ENCODE assay signal across 8 mouse cellular contexts in the genomic region with DNA sequence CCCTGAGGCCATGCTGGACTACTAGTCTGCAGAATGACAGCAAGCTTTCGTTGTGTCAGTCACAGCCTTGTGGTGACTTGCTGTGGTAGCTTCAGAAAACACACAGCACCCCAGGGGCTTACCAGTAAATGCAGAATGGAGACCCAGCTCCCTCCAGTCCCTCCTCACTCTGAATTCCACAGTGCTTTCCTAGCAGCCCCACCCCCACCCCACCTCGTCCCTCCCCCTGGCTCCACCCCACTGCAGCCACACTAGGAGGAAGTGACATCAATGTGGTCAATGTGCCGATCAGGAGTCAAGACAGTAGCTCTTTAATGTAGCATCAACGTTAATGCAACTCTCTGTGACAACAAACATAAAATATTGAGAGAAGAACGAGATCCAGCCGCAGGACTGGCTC. TPM values are rescaled to one million over a fixed set of nuclear protein-coding genes. Genes with fewer than 3 reads are reported as not detected.
DNase-seq lines count a peak whose midpoint lies in the region; ATAC-seq and TF ChIP-seq lines count a peak whose summit lies in the region.

No protein-coding gene starts in this region.

- H3K4me2 ChIP-seq in lung, embryonic 15.5 days = peak overlapping the region; percentile 38
- H3K4me2 ChIP-seq in liver, embryonic 11.5 days = peak overlapping the region; percentile 58
- no peak overlapping the region for H3K4me2 ChIP-seq in midbrain, embryonic 16.5 days (ENCODE audit: low read length)
- H3K4me2 ChIP-seq in hindbrain, embryonic 13.5 days = no peak overlapping the region

- no peak for DNase-seq in lung, adult 2 months
- DNase-seq in embryonic facial prominence, embryonic 10.5 days (ENCODE audit: low spot score) = no peak
- no peak for DNase-seq in liver, embryonic 11.5 days (ENCODE audit: low spot score)
- peak; percentile 39 for DNase-seq in splenic B cell, adult 2 months (ENCODE audit: low read depth, low spot score)
- DNase-seq in urinary bladder, postnatal 4 days (ENCODE audit: low spot score in 2 of 2) = no peak

- ATAC-seq in lung, embryonic 15.5 days (ENCODE audit: borderline replicate concordance, extremely low read depth, low FRiP score, low TSS enrichment) = 0 out of 2 replicates have a peak, but pooled peaks have one; percentile 29
- ATAC-seq in liver, embryonic 11.5 days (replicated peaks; ENCODE audit: low FRiP score) = peak; percentile 64
- ATAC-seq in midbrain, embryonic 16.5 days = no peak
- no peak for ATAC-seq in hindbrain, embryonic 13.5 days (ENCODE audit: low FRiP score)

- no peaks in the 10 kb centered on the region for H3K36me3 ChIP-seq in lung, embryonic 15.5 days
- H3K36me3 ChIP-seq in embryonic facial prominence, embryonic 10.5 days (replicated peaks) = no peaks in the 10 kb centered on the region
- H3K36me3 ChIP-seq in liver, embryonic 11.5 days (ENCODE audit: control insufficient read depth, insufficient read depth, low read length) = no peaks in the 10 kb centered on the region
- no peaks in the 10 kb centered on the region for H3K36me3 ChIP-seq in splenic B cell, adult 2 months (ENCODE audit: control insufficient read depth, insufficient read depth, low read length, poor library complexity, severe bottlenecking)
- H3K36me3 ChIP-seq in midbrain, embryonic 16.5 days (ENCODE audit: control insufficient read depth, insufficient read depth, low read length) = no peaks in the 10 kb centered on the region
- no peaks in the 10 kb centered on the region for H3K36me3 ChIP-seq in hindbrain, embryonic 13.5 days

- H3K9me3 ChIP-seq in lung, embryonic 15.5 days = no peaks in the 10 kb centered on the region
- H3K9me3 ChIP-seq in embryonic facial prominence, embryonic 10.5 days = no peaks in the 10 kb centered on the region
- H3K9me3 ChIP-seq in liver, embryonic 11.5 days (ENCODE audit: control insufficient read depth, low read length) = no peaks in the 10 kb centered on the region
- H3K9me3 ChIP-seq in midbrain, embryonic 16.5 days (replicated peaks; ENCODE audit: control insufficient read depth, low read length, poor library complexity, severe bottlenecking) = no peaks in the 10 kb centered on the region
- no peaks in the 10 kb centered on the region for H3K9me3 ChIP-seq in hindbrain, embryonic 13.5 days

- no peak for TF ChIP-seq POLR2A in lung, adult 2 months (IDR thresholded peaks at IDR 0.05; ENCODE audit: borderline replicate concordance, extremely low read depth, low read depth, low read length)

- TF ChIP-seq CTCF in lung, adult 2 months (IDR thresholded peaks at IDR 0.05; ENCODE audit: insufficient read depth, low read length) = no peak

- H3K27me3 ChIP-seq in lung, embryonic 15.5 days = no peaks in the 10 kb centered on the region
- H3K27me3 ChIP-seq in embryonic facial prominence, embryonic 10.5 days (replicated peaks; ENCODE audit: low read depth, poor library complexity, severe bottlenecking) = 0 out of 2 replicates have a peak, but pooled peaks cover 5% of the 10 kb centered on the region
- H3K27me3 ChIP-seq in liver, embryonic 11.5 days (replicated peaks; ENCODE audit: control insufficient read depth, insufficient read depth, low read length) = no peaks in the 10 kb centered on the region
- no peaks in the 10 kb centered on the region for H3K27me3 ChIP-seq in splenic B cell, adult 2 months (ENCODE audit: control insufficient read depth, insufficient read depth, low read length, poor library complexity, severe bottlenecking)
- H3K27me3 ChIP-seq in midbrain, embryonic 16.5 days (ENCODE audit: control insufficient read depth, insufficient read depth, low read depth, low read length) = peaks cover 7% of the 10 kb centered on the region; the same call in 1 of the 2 replicates
- H3K27me3 ChIP-seq in hindbrain, embryonic 13.5 days = 0 out of 2 replicates have a peak, but pooled peaks cover 3% of the 10 kb centered on the region

- 24% methylated on average over 6 of the region's 6 CpGs for WGBS in lung, embryonic 15.5 days
- 27% methylated on average over 6 of the region's 6 CpGs for WGBS in lung, adult 2 months
- WGBS in embryonic facial prominence, embryonic 10.5 days = 54% methylated on average over 6 of the region's 6 CpGs
- 39% methylated on average over 6 of the region's 6 CpGs for WGBS in liver, embryonic 11.5 days
- WGBS in midbrain, embryonic 16.5 days = 55% methylated on average over 6 of the region's 6 CpGs
- WGBS in hindbrain, embryonic 13.5 days = 52% methylated on average over 6 of the region's 6 CpGs

- H3K4me1 ChIP-seq in lung, embryonic 15.5 days = peaks cover 48% of the 10 kb centered on the region
- peaks cover 4% of the 10 kb centered on the region for H3K4me1 ChIP-seq in lung, adult 2 months (ENCODE audit: control insufficient read depth, insufficient read depth, low read length)
- peaks cover 22% of the 10 kb centered on the region for H3K4me1 ChIP-seq in embryonic facial prominence, embryonic 10.5 days
- H3K4me1 ChIP-seq in liver, embryonic 11.5 days (replicated peaks; ENCODE audit: control insufficient read depth, insufficient read depth, low read length) = peaks cover 4% of the 10 kb centered on the region
- no peaks in the 10 kb centered on the region for H3K4me1 ChIP-seq in midbrain, embryonic 16.5 days (ENCODE audit: control insufficient read depth, insufficient read depth, low read length)
- H3K4me1 ChIP-seq in hindbrain, embryonic 13.5 days (replicated peaks) = peaks cover 20% of the 10 kb centered on the region

- no peak overlapping the region for H3K9ac ChIP-seq in lung, embryonic 15.5 days
- no peak overlapping the region for H3K9ac ChIP-seq in liver, embryonic 11.5 days (ENCODE audit: low read depth, low read length)
- H3K9ac ChIP-seq in midbrain, embryonic 16.5 days (ENCODE audit: low read depth, low read length) = no peak overlapping the region
- H3K9ac ChIP-seq in hindbrain, embryonic 13.5 days = no peak overlapping the region

- 0 out of 2 replicates have a peak overlapping the region, but pooled peaks have one; percentile 5 for H3K4me3 ChIP-seq in lung, embryonic 15.5 days
- no peak overlapping the region for H3K4me3 ChIP-seq in lung, adult 2 months (replicated peaks; ENCODE audit: extremely low read depth, low read depth, low read length)
- H3K4me3 ChIP-seq in embryonic facial prominence, embryonic 10.5 days = peak overlapping the region; percentile 11; the same call in 1 of the 2 replicates
- H3K4me3 ChIP-seq in liver, embryonic 11.5 days (ENCODE audit: low read depth, low read length) = peak overlapping the region; percentile 20
- H3K4me3 ChIP-seq in midbrain, embryonic 16.5 days (ENCODE audit: low read depth, low read length) = no peak overlapping the region
- H3K4me3 ChIP-seq in hindbrain, embryonic 13.5 days = no peak overlapping the region

- H3K27ac ChIP-seq in lung, embryonic 15.5 days = no peak overlapping the region
- no peak overlapping the region; the same call in 1 of the 2 replicates for H3K27ac ChIP-seq in embryonic facial prominence, embryonic 10.5 days (replicated peaks)
- H3K27ac ChIP-seq in liver, embryonic 11.5 days (ENCODE audit: low read depth, low read length) = no peak overlapping the region
- no peak overlapping the region for H3K27ac ChIP-seq in midbrain, embryonic 16.5 days (ENCODE audit: low read length)
- H3K27ac ChIP-seq in hindbrain, embryonic 13.5 days = no peak overlapping the region

RNA-seq across cellular contexts. Expression of gene Hopx, which starts 25.2 kb away (rescaled TPM):
- 6.4 and 7.9 TPM in 2 replicates for polyA plus RNA-seq in lung, embryonic 15.5 days (2015; fragmentation: Nextera tagmentation; extraction: Ambion mirVana)
- 592 and 698 TPM in 2 replicates for polyA plus RNA-seq in lung, adult 2 months (2012; rRNA removed)
- 0.40 TPM in 1 of 2 replicates, not detected in the other for polyA plus RNA-seq in embryonic facial prominence, embryonic 10.5 days (2016; fragmentation: Nextera tagmentation; extraction: Ambion mirVana)
- polyA plus RNA-seq in liver, embryonic 11.5 days (2014; fragmentation: Nextera tagmentation; extraction: Ambion mirVana) = 0.15 TPM in 1 of 2 replicates, not detected in the other
- polyA plus RNA-seq in midbrain, embryonic 16.5 days (2015; fragmentation: Nextera tagmentation; extraction: Ambion mirVana) = 0.78 and 0.88 TPM in 2 replicates
- 4.4 and 6.4 TPM in 2 replicates for polyA plus RNA-seq in hindbrain, embryonic 13.5 days (2015; fragmentation: Nextera tagmentation; extraction: Ambion mirVana)

Comparison
In these comparisons a context has a peak if more than half of its experiments do, and no peak if none do; other contexts are left out.
1. H3K4me3 ChIP-seq: peak in lung, embryonic 15.5 days (single experiment), embryonic facial prominence, embryonic 10.5 days (single experiment) and liver, embryonic 11.5 days (single experiment); none in lung, adult 2 months (single experiment), midbrain, embryonic 16.5 days (single experiment) and hindbrain, embryonic 13.5 days (single experiment).
2. RNA of gene Hopx, which starts 25.2 kb away (polyA plus RNA-seq): 592 to 698 TPM in lung, adult 2 months; 6.4 to 7.9 TPM in lung, embryonic 15.5 days, 4.4 to 6.4 TPM in hindbrain, embryonic 13.5 days, 0.78 to 0.88 TPM in midbrain, embryonic 16.5 days, 0.40 TPM in embryonic facial prominence, embryonic 10.5 days and 0.15 TPM in liver, embryonic 11.5 days; every median in the first group is over 10 times any median in the second.
3. ATAC-seq: peak in lung, embryonic 15.5 days (single experiment) and liver, embryonic 11.5 days (single experiment); none in midbrain, embryonic 16.5 days (single experiment) and hindbrain, embryonic 13.5 days (single experiment).
4. H3K4me2 ChIP-seq: peak in lung, embryonic 15.5 days (single experiment) and liver, embryonic 11.5 days (single experiment); none in midbrain, embryonic 16.5 days (single experiment) and hindbrain, embryonic 13.5 days (single experiment).